Mouse (Mus musculus): ENCODE measurements at regions not wholly inside any gene's neighbourhood (a gene's known extent, or its start where the extent isn't known, plus 50 kb on each side); places are given as distances from the start of the nearest gene placed in this dataset.

- Histone ChIP-seq H3K4me1 (replicated peaks; ENCODE audit: control insufficient read depth, insufficient read depth, low read length) (no peaks in the 10 kb centered on the region), H3K27me3 (replicated peaks; ENCODE audit: control insufficient read depth, insufficient read depth, low read length) (no peaks in the 10 kb centered on the region), H3K27ac (ENCODE audit: low read length) (no peak overlapping the region), H3K4me3 (replicated peaks; ENCODE audit: low read length) (no peak overlapping the region), H3K36me3 (ENCODE audit: control insufficient read depth, insufficient read depth) (no peaks in the 10 kb centered on the region; the same call in 1 of the 2 replicates), H3K9me3 (ENCODE audit: control insufficient read depth, low read length) (no peaks in the 10 kb centered on the region), H3K4me2 (ENCODE audit: low read length) (no peak overlapping the region), H3K9ac (replicated peaks; ENCODE audit: low read depth, low read length) (no peak overlapping the region)
- 91% methylated on average over 5 of the region's 5 CpGs for WGBS
- no peak for ATAC-seq
Observed at GRCm38 (mm10) chr12:109714061-109714460, 113.9 kb upstream of the Rtl1 start.

GRCm38 (mm10) chr12:109716991-109717390 is 116.9 kb upstream of the Rtl1 start:
- Histone ChIP-seq H3K9me3 (ENCODE audit: control insufficient read depth, low read length) (no peaks in the 10 kb centered on the region), H3K9ac (replicated peaks; ENCODE audit: low read depth, low read length) (no peak overlapping the region), H3K36me3 (ENCODE audit: control insufficient read depth, insufficient read depth) (no peaks in the 10 kb centered on the region; the same call in 1 of the 2 replicates), H3K4me3 (replicated peaks; ENCODE audit: low read length) (no peak overlapping the region), H3K27me3 (replicated peaks; ENCODE audit: control insufficient read depth, insufficient read depth, low read length) (no peaks in the 10 kb centered on the region), H3K27ac (ENCODE audit: low read length) (no peak overlapping the region), H3K4me1 (replicated peaks; ENCODE audit: control insufficient read depth, insufficient read depth, low read length) (no peaks in the 10 kb centered on the region), H3K4me2 (ENCODE audit: low read length) (no peak overlapping the region)
- no peak for ATAC-seq
- WGBS = 96% methylated on average over 20 of the region's 20 CpGs

- no peak overlapping the region for H3K4me2 ChIP-seq (ENCODE audit: low read length)
- no peak overlapping the region for H3K27ac ChIP-seq (ENCODE audit: low read length)
- no peaks in the 10 kb centered on the region for H3K4me1 ChIP-seq (replicated peaks; ENCODE audit: control insufficient read depth, insufficient read depth, low read length)
- no peak overlapping the region for H3K9ac ChIP-seq (replicated peaks; ENCODE audit: low read depth, low read length)
- no peak for ATAC-seq
- H3K9me3 ChIP-seq (ENCODE audit: control insufficient read depth, low read length) = no peaks in the 10 kb centered on the region
- no peaks in the 10 kb centered on the region for H3K27me3 ChIP-seq (replicated peaks; ENCODE audit: control insufficient read depth, insufficient read depth, low read length)
- no peaks in the 10 kb centered on the region; the same call in 1 of the 2 replicates for H3K36me3 ChIP-seq (ENCODE audit: control insufficient read depth, insufficient read depth)
- no peak overlapping the region for H3K4me3 ChIP-seq (replicated peaks; ENCODE audit: low read length)
- WGBS = 96% methylated on average over 9 of the region's 9 CpGs
Observed at GRCm38 (mm10) chr12:109718036-109718435, 117.9 kb upstream of the Rtl1 start.

DNA sequence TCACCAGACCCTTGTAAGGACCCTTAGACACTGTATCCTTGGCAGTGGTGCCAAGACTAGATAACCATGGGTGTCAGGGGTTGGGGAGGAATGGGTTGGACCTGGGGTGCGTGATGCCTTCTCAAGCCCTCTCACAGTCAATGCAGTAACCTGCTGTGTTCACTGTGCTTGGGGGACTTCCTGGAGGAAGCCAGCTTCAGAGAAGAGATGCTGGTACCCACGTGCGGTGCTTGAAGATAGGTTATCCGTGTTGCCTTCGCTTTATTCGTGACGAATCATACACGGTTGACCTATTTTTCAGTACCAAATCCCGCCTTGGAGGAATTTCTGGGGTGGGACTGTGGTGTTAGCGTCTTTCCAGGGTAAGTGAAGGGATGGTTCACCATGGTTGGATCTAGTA is 138.1 kb upstream of the Rtl1 start:
- no peaks in the 10 kb centered on the region; the same call in 1 of the 2 replicates for H3K9me3 ChIP-seq (ENCODE audit: control insufficient read depth, low read length)
- H3K27ac ChIP-seq (ENCODE audit: low read length) = no peak overlapping the region
- H3K4me1 ChIP-seq (replicated peaks; ENCODE audit: control insufficient read depth, insufficient read depth, low read length) = no peaks in the 10 kb centered on the region
- 94% methylated on average over 10 of the region's 10 CpGs for WGBS
- no peak overlapping the region for H3K4me2 ChIP-seq (ENCODE audit: low read length)
- H3K9ac ChIP-seq (replicated peaks; ENCODE audit: low read depth, low read length) = no peak overlapping the region
- peaks cover 9% of the 10 kb centered on the region for H3K36me3 ChIP-seq (ENCODE audit: control insufficient read depth, insufficient read depth)
- no peak for ATAC-seq
- H3K27me3 ChIP-seq (replicated peaks; ENCODE audit: control insufficient read depth, insufficient read depth, low read length) = no peaks in the 10 kb centered on the region
- no peak overlapping the region for H3K4me3 ChIP-seq (replicated peaks; ENCODE audit: low read length)

DNA sequence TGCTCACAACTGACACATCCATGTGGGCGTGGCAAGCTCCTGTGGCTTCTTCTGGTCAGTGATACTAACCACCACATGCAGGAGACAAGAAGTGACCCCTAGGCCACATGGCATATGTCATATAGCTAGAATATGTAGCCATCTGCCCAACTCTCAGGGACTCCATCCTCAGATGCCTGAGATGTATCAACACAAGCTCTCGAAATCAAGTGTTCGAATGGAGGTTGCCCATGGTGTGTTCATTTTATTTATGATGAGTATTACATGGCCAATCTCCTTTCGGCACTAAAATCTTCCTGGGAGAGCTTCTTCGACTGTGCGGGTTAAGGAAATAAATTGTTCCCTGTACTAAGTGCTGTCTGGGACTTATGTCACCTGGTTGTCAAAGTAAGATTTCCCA is 138.8 kb upstream of the Rtl1 start:
- Histone ChIP-seq H3K27me3 (replicated peaks; ENCODE audit: control insufficient read depth, insufficient read depth, low read length) (no peaks in the 10 kb centered on the region), H3K9me3 (ENCODE audit: control insufficient read depth, low read length) (no peaks in the 10 kb centered on the region; the same call in 1 of the 2 replicates), H3K27ac (ENCODE audit: low read length) (no peak overlapping the region), H3K4me3 (replicated peaks; ENCODE audit: low read length) (no peak overlapping the region), H3K36me3 (ENCODE audit: control insufficient read depth, insufficient read depth) (peaks cover 9% of the 10 kb centered on the region; the same call in 1 of the 2 replicates), H3K9ac (replicated peaks; ENCODE audit: low read depth, low read length) (no peak overlapping the region), H3K4me2 (ENCODE audit: low read length) (no peak overlapping the region), H3K4me1 (replicated peaks; ENCODE audit: control insufficient read depth, insufficient read depth, low read length) (no peaks in the 10 kb centered on the region)
- ATAC-seq = no peak
- WGBS = 95% methylated on average over 6 of the region's 6 CpGs

GRCm38 (mm10) chr12:109742486-109742885 is 142.4 kb upstream of the Rtl1 start:
- Histone ChIP-seq H3K9ac (replicated peaks; ENCODE audit: low read depth, low read length) (no peak overlapping the region), H3K4me2 (ENCODE audit: low read length) (no peak overlapping the region), H3K4me1 (replicated peaks; ENCODE audit: control insufficient read depth, insufficient read depth, low read length) (peaks cover 20% of the 10 kb centered on the region), H3K27me3 (replicated peaks; ENCODE audit: control insufficient read depth, insufficient read depth, low read length) (no peaks in the 10 kb centered on the region), H3K9me3 (ENCODE audit: control insufficient read depth, low read length) (no peaks in the 10 kb centered on the region; the same call in 1 of the 2 replicates), H3K4me3 (replicated peaks; ENCODE audit: low read length) (no peak overlapping the region), H3K27ac (ENCODE audit: low read length) (no peak overlapping the region), H3K36me3 (ENCODE audit: control insufficient read depth, insufficient read depth) (peaks cover 7% of the 10 kb centered on the region; the same call in 1 of the 2 replicates)
- no peak for ATAC-seq
- 93% methylated on average over 11 of the region's 11 CpGs for WGBS

DNA sequence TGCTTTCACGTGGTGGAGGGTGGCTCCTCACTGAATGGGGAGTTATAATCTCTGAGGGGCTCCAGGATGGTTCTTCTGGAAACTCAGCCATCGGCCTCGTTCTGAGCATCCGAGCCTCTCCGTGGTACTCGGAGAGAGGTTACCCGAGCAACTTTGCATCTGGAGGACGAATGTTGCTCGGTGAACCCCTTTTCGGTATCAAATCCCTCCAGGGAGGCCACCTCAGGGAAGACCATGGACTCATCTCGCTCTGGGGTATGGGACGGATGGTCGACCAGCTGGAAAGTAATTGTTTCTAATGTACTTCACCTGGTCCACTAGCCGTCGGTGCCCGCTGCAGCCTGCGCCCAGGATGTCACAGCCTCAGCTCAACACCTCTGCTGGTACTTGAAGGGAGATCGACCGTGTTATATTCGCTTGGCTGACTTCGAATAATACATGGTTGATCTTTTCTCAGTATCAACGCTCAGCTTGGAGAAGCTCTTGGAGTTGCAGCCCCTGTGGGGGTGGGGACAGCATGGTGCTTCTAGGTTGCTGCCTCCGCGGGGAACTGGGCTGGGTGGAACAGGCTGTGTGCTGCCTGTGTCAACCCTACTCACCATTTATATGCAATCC is 143.0 kb upstream of the Rtl1 start:
- Histone ChIP-seq H3K27ac (ENCODE audit: low read length) (no peak overlapping the region), H3K36me3 (ENCODE audit: control insufficient read depth, insufficient read depth) (peaks cover 7% of the 10 kb centered on the region; the same call in 1 of the 2 replicates), H3K27me3 (replicated peaks; ENCODE audit: control insufficient read depth, insufficient read depth, low read length) (no peaks in the 10 kb centered on the region), H3K9me3 (ENCODE audit: control insufficient read depth, low read length) (no peaks in the 10 kb centered on the region; the same call in 1 of the 2 replicates), H3K4me1 (replicated peaks; ENCODE audit: control insufficient read depth, insufficient read depth, low read length) (peaks cover 26% of the 10 kb centered on the region), H3K4me3 (replicated peaks; ENCODE audit: low read length) (no peak overlapping the region), H3K9ac (replicated peaks; ENCODE audit: low read depth, low read length) (no peak overlapping the region), H3K4me2 (ENCODE audit: low read length) (no peak overlapping the region)
- WGBS = 79% methylated on average over 24 of the region's 24 CpGs
- ATAC-seq = no peak

GRCm38 (mm10) chr12:109744186-109744585 is 144.1 kb upstream of the Rtl1 start:
- Histone ChIP-seq H3K9me3 (ENCODE audit: control insufficient read depth, low read length) (no peaks in the 10 kb centered on the region), H3K4me2 (ENCODE audit: low read length) (no peak overlapping the region), H3K4me1 (replicated peaks; ENCODE audit: control insufficient read depth, insufficient read depth, low read length) (peaks cover 35% of the 10 kb centered on the region), H3K27ac (ENCODE audit: low read length) (no peak overlapping the region), H3K36me3 (ENCODE audit: control insufficient read depth, insufficient read depth) (peaks cover 7% of the 10 kb centered on the region; the same call in 1 of the 2 replicates), H3K9ac (replicated peaks; ENCODE audit: low read depth, low read length) (no peak overlapping the region), H3K27me3 (replicated peaks; ENCODE audit: control insufficient read depth, insufficient read depth, low read length) (no peaks in the 10 kb centered on the region), H3K4me3 (replicated peaks; ENCODE audit: low read length) (no peak overlapping the region)
- WGBS = 98% methylated on average over 4 of the region's 4 CpGs
- no peak for ATAC-seq

GRCm38 (mm10) chr12:109745731-109746484 is 145.8 kb upstream of the Rtl1 start:
- peak; percentile 70 for ATAC-seq
- no peak overlapping the region for H3K9ac ChIP-seq (replicated peaks; ENCODE audit: low read depth, low read length)
- H3K4me1 ChIP-seq (replicated peaks; ENCODE audit: control insufficient read depth, insufficient read depth, low read length) = peaks cover 42% of the 10 kb centered on the region
- H3K9me3 ChIP-seq (ENCODE audit: control insufficient read depth, low read length) = no peaks in the 10 kb centered on the region
- no peak overlapping the region for H3K4me3 ChIP-seq (replicated peaks; ENCODE audit: low read length)
- H3K4me2 ChIP-seq (ENCODE audit: low read length) = no peak overlapping the region
- peaks cover 7% of the 10 kb centered on the region; the same call in 1 of the 2 replicates for H3K36me3 ChIP-seq (ENCODE audit: control insufficient read depth, insufficient read depth)
- H3K27me3 ChIP-seq (replicated peaks; ENCODE audit: control insufficient read depth, insufficient read depth, low read length) = no peaks in the 10 kb centered on the region
- WGBS = 20% methylated on average over 15 of the region's 15 CpGs
- peak overlapping the region; percentile 65 for H3K27ac ChIP-seq (ENCODE audit: low read length)
